Mouse (Mus musculus) kidney, postnatal 10 days (tissue): ENCODE data around the gene Ncam2.

Experiments used
- DNase-seq: peaks from one replicate; pipeline ENCODE4 v3.0.0; 2021; ENCODE audit warnings: mixed read lengths

The Ncam2 gene

GRCm38 (mm10) chr16:81656550-81656949 lies 456.1 kb downstream of the Ncam2 start:
- no peak for DNase-seq

- no peak for DNase-seq
These were observed 473.4 kb downstream of the Ncam2 start for GRCm38 (mm10) chr16:81673866-81674265.

- no peak for DNase-seq
These were observed 475.0 kb downstream of the Ncam2 start for GRCm38 (mm10) chr16:81675546-81675945.
